ENCODE assay signal across 27 mouse cellular contexts in the genomic region with DNA sequence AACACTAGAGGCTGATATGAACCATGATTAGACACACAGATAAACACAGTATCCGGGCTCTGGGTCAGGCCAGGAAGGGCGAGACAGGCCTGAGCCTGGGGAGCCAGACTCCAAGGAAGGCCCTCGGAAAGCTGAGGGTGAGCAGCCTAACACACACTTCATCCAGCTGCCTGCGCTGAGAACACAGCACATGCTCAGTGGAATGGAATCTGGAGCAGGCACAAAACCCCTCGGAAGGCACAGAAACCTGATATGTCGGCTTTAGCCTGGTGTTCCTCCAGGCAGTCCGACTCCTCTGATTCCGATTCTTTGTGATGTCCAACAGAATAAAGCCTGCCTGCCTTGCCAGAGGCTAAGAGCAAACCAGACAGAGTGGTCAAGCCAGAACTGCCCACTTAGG. TPM values are rescaled to one million over a fixed set of nuclear protein-coding genes. Genes with fewer than 3 reads are reported as not detected.
DNase-seq lines count a peak whose midpoint lies in the region; ATAC-seq and TF ChIP-seq lines count a peak whose summit lies in the region.
"Had no signal": no experiment of that assay in that cellular context is flagged by ENCODE, and none has a peak within 500 bp of the region (broad histone marks: within the 10 kb centered on the region; RNA-seq: fewer than 3 reads in every experiment).

No protein-coding gene starts in this region.

- TF ChIP-seq CTCF in gastrocnemius, adult 2 months (IDR thresholded peaks at IDR 0.05): peak; percentile 8; the same call in 1 of the 2 replicates
- TF ChIP-seq CTCF in stomach, postnatal 0 days (IDR thresholded peaks at IDR 0.05; ENCODE audit: low read depth): peak; percentile 42

- H3K9me3 ChIP-seq in lung, embryonic 16.5 days (ENCODE audit: control insufficient read depth, low read length): no peaks in the 10 kb centered on the region
- H3K9me3 ChIP-seq in embryonic facial prominence, embryonic 14.5 days (ENCODE audit: control insufficient read depth, low read length): no peaks in the 10 kb centered on the region
- no peaks in the 10 kb centered on the region for H3K9me3 ChIP-seq in stomach, postnatal 0 days (ENCODE audit: control insufficient read depth, low read length)
- H3K9me3 ChIP-seq: embryonic facial prominence, embryonic 12.5 days; forebrain, embryonic 15.5 days; liver, embryonic 13.5 days; neural tube, embryonic 15.5 days had no signal

- H3K4me3 ChIP-seq in gastrocnemius, adult 2 months: no peak overlapping the region
- H3K4me3 ChIP-seq in lung, embryonic 16.5 days (ENCODE audit: low read length): no peak overlapping the region
- H3K4me3 ChIP-seq in embryonic facial prominence, embryonic 14.5 days (ENCODE audit: low read depth, low read length): no peak overlapping the region
- H3K4me3 ChIP-seq in stomach, postnatal 0 days (ENCODE audit: low read depth, low read length): no peak overlapping the region
- H3K4me3 ChIP-seq: embryonic facial prominence, embryonic 12.5 days; forebrain, embryonic 15.5 days; heart, adult 2 months; liver, embryonic 13.5 days; megakaryocyte, embryonic 14.5 days; neural tube, embryonic 15.5 days had no signal

- H3K36me3 ChIP-seq in lung, embryonic 16.5 days (ENCODE audit: control insufficient read depth, insufficient read depth, low read length): no peaks in the 10 kb centered on the region
- no peaks in the 10 kb centered on the region for H3K36me3 ChIP-seq in embryonic facial prominence, embryonic 14.5 days (ENCODE audit: control insufficient read depth, insufficient read depth, low read length)
- no peaks in the 10 kb centered on the region for H3K36me3 ChIP-seq in stomach, postnatal 0 days (ENCODE audit: control insufficient read depth, insufficient read depth, low read length)
- H3K36me3 ChIP-seq: embryonic facial prominence, embryonic 12.5 days; forebrain, embryonic 15.5 days; liver, embryonic 13.5 days; neural tube, embryonic 15.5 days had no signal

- H3K9ac ChIP-seq in lung, embryonic 16.5 days (ENCODE audit: low read length): no peak overlapping the region
- no peak overlapping the region for H3K9ac ChIP-seq in embryonic facial prominence, embryonic 14.5 days (ENCODE audit: low read depth, low read length)
- no peak overlapping the region for H3K9ac ChIP-seq in stomach, postnatal 0 days (ENCODE audit: low read length)
- H3K9ac ChIP-seq: embryonic facial prominence, embryonic 12.5 days; forebrain, embryonic 15.5 days; liver, embryonic 13.5 days; neural tube, embryonic 15.5 days had no signal

- 0 out of 2 replicates have a peak, but pooled peaks have one; percentile 23 for ATAC-seq in lung, embryonic 16.5 days (ENCODE audit: low read depth)
- peak; percentile 60 for ATAC-seq in embryonic facial prominence, embryonic 14.5 days (ENCODE audit: low read depth)
- no peak for ATAC-seq in stomach, postnatal 0 days (ENCODE audit: low FRiP score, low TSS enrichment)
- no peak for ATAC-seq in megakaryocyte-erythroid progenitor cell, adult 5-6 weeks (replicated peaks; ENCODE audit: low FRiP score, low TSS enrichment, poor library complexity, severe bottlenecking)
- ATAC-seq: forebrain, embryonic 15.5 days; hindbrain, embryonic 16.5 days had no signal

- WGBS in lung, embryonic 16.5 days: 44% methylated on average over 8 of the region's 8 CpGs
- WGBS in embryonic facial prominence, embryonic 14.5 days: 31% methylated on average over 8 of the region's 8 CpGs
- WGBS in stomach, postnatal 0 days: 48% methylated on average over 8 of the region's 8 CpGs

- H3K4me2 ChIP-seq in lung, embryonic 16.5 days (ENCODE audit: low read depth, low read length): no peak overlapping the region
- H3K4me2 ChIP-seq in embryonic facial prominence, embryonic 14.5 days (ENCODE audit: low read depth, low read length): no peak overlapping the region
- no peak overlapping the region for H3K4me2 ChIP-seq in stomach, postnatal 0 days (replicated peaks; ENCODE audit: low read depth)
- H3K4me2 ChIP-seq: embryonic facial prominence, embryonic 12.5 days; forebrain, embryonic 15.5 days; liver, embryonic 13.5 days; neural tube, embryonic 15.5 days had no signal

- no peak overlapping the region for H3K27ac ChIP-seq in gastrocnemius, adult 2 months
- no peak overlapping the region for H3K27ac ChIP-seq in lung, embryonic 16.5 days (ENCODE audit: low read length)
- H3K27ac ChIP-seq in embryonic facial prominence, embryonic 14.5 days (replicated peaks; ENCODE audit: low read depth, low read length): 0 out of 2 replicates have a peak overlapping the region, but pooled peaks have one; percentile 6
- no peak overlapping the region for H3K27ac ChIP-seq in stomach, postnatal 0 days (replicated peaks)
- H3K27ac ChIP-seq: embryonic facial prominence, embryonic 12.5 days; forebrain, embryonic 15.5 days; heart, adult 2 months; liver, embryonic 13.5 days; neural tube, embryonic 15.5 days had no signal

- no peaks in the 10 kb centered on the region for H3K4me1 ChIP-seq in lung, embryonic 16.5 days (replicated peaks; ENCODE audit: control insufficient read depth, insufficient read depth, low read length)
- no peaks in the 10 kb centered on the region for H3K4me1 ChIP-seq in embryonic facial prominence, embryonic 14.5 days (ENCODE audit: control insufficient read depth, insufficient read depth, low read length)
- H3K4me1 ChIP-seq in stomach, postnatal 0 days (replicated peaks; ENCODE audit: control insufficient read depth, insufficient read depth): no peaks in the 10 kb centered on the region
- H3K4me1 ChIP-seq: embryonic facial prominence, embryonic 12.5 days; forebrain, embryonic 15.5 days; liver, embryonic 13.5 days; megakaryocyte, embryonic 14.5 days; neural tube, embryonic 15.5 days had no signal

- intact Hi-C loops in gastrocnemius, adult 2 months (cut with DNase I): no loop called here
- intact Hi-C loops in gastrocnemius, postnatal 36 days (cut with DNase I): no loop called here

- no peaks in the 10 kb centered on the region for H3K27me3 ChIP-seq in lung, embryonic 16.5 days (ENCODE audit: control insufficient read depth, insufficient read depth, low read depth, low read length)
- H3K27me3 ChIP-seq in embryonic facial prominence, embryonic 14.5 days (replicated peaks; ENCODE audit: control insufficient read depth, insufficient read depth, low read length): no peaks in the 10 kb centered on the region
- no peaks in the 10 kb centered on the region for H3K27me3 ChIP-seq in stomach, postnatal 0 days (ENCODE audit: control insufficient read depth, insufficient read depth, low read length)
- H3K27me3 ChIP-seq: embryonic facial prominence, embryonic 12.5 days; forebrain, embryonic 15.5 days; liver, embryonic 13.5 days; megakaryocyte, embryonic 14.5 days; neural tube, embryonic 15.5 days had no signal

- no peak for DNase-seq in gastrocnemius, adult 2 months
- DNase-seq in gastrocnemius, postnatal 36 days: no peak
- DNase-seq in lung, postnatal 36 days: no peak
- peak; percentile 50 for DNase-seq in embryonic facial prominence, embryonic 14.5 days (ENCODE audit: low spot score)
- no peak for DNase-seq in stomach, postnatal 0 days (ENCODE audit: low spot score)
- no peak for DNase-seq in kidney, postnatal 10 days
- DNase-seq: adrenal gland, postnatal 14 days; cerebellum, adult 2 months; cerebellum, postnatal 25 days; gastrocnemius, postnatal 25 days; heart, adult 2 months; heart, postnatal 36 days; kidney, adult 11 months; left cerebral cortex, postnatal 4 days; liver, embryonic 13.5 days; lung, adult 2 months; midbrain, embryonic 14.5 days; right cerebral cortex, adult 18-20 months; right cerebral cortex, postnatal 4 days; thymus, postnatal 25 days had no signal

- TF ChIP-seq EP300 in stomach, postnatal 0 days (optimal IDR thresholded peaks at IDR 0.05): no peak

RNA-seq across cellular contexts. Expression of gene Plce1, which starts 39.0 kb away (rescaled TPM):
- total RNA-seq in gastrocnemius, adult 2 months (2021): 1 to 10 TPM; 5.1 to 8.5 TPM
- total RNA-seq in gastrocnemius, postnatal 36 days (2021): 1 to 10 TPM; 7.2 to 9.3 TPM
- 3.1 and 4.1 TPM in 2 replicates for polyA plus RNA-seq in lung, embryonic 16.5 days (2015; fragmentation: Nextera tagmentation; extraction: Ambion mirVana)
- 8.9 and 10.8 TPM in 2 replicates for polyA plus RNA-seq in embryonic facial prominence, embryonic 14.5 days (2014; fragmentation: Nextera tagmentation; extraction: Ambion mirVana)
- polyA plus RNA-seq in stomach, postnatal 0 days (2015; fragmentation: Nextera tagmentation; extraction: Ambion mirVana): 6.2 and 7.2 TPM in 2 replicates
- total RNA-seq in megakaryocyte-erythroid progenitor cell, adult 5-6 weeks (2014; fragmentation: Nextera tagmentation): not detected in 2 replicates
- total RNA-seq in megakaryocyte-erythroid progenitor cell, adult 5-6 weeks (2017): not detected in 2 replicates

RNA-seq across cellular contexts. Expression of gene Slc35g1, which starts 46.1 kb away (rescaled TPM):
- 1 to 10 TPM; 1.5 to 1.7 TPM for total RNA-seq in gastrocnemius, adult 2 months (2021)
- total RNA-seq in gastrocnemius, postnatal 36 days (2021): 1 to 10 TPM in 1 of 2 experiments, under 1 TPM in 1; 0.99 to 2.3 TPM
- polyA plus RNA-seq in lung, embryonic 16.5 days (2015; fragmentation: Nextera tagmentation; extraction: Ambion mirVana): 2.8 and 2.9 TPM in 2 replicates
- polyA plus RNA-seq in embryonic facial prominence, embryonic 14.5 days (2014; fragmentation: Nextera tagmentation; extraction: Ambion mirVana): 2.3 and 3.4 TPM in 2 replicates
- polyA plus RNA-seq in stomach, postnatal 0 days (2015; fragmentation: Nextera tagmentation; extraction: Ambion mirVana): 20.9 and 27.3 TPM in 2 replicates
- total RNA-seq in megakaryocyte-erythroid progenitor cell, adult 5-6 weeks (2014; fragmentation: Nextera tagmentation): 15.9 and 20.1 TPM in 2 replicates
- total RNA-seq in megakaryocyte-erythroid progenitor cell, adult 5-6 weeks (2017): 23.1 and 28.8 TPM in 2 replicates

Comparison
In these comparisons a context has a peak if more than half of its experiments do, and no peak if none do; other contexts are left out.
1. ATAC-seq: peak in lung, embryonic 16.5 days (single experiment) and embryonic facial prominence, embryonic 14.5 days (single experiment); none in stomach, postnatal 0 days (single experiment) and megakaryocyte-erythroid progenitor cell, adult 5-6 weeks (single experiment).
2. RNA of gene Plce1, which starts 39.0 kb away (total RNA-seq): 7.2 to 9.3 TPM in gastrocnemius, postnatal 36 days and 5.1 to 8.5 TPM in gastrocnemius, adult 2 months; not detected in megakaryocyte-erythroid progenitor cell, adult 5-6 weeks; every median in the first group is over 4 times any median in the second.
3. RNA of gene Slc35g1, which starts 46.1 kb away (total RNA-seq): 15.9 to 28.8 TPM in megakaryocyte-erythroid progenitor cell, adult 5-6 weeks; 0.99 to 2.3 TPM in gastrocnemius, postnatal 36 days and 1.5 to 1.7 TPM in gastrocnemius, adult 2 months; every median in the first group is over 4 times any median in the second.